11 mouse cellular contexts compared by ENCODE assay signal in genomic region chr14:120804183-120804848, GRCm38 (mm10).
DNase-seq lines count a peak whose midpoint lies in the region; ATAC-seq lines count a peak whose summit lies in the region.
"Had no signal": no experiment of that assay in that cellular context is flagged by ENCODE, and none has a peak within 500 bp of the region (broad histone marks: within the 10 kb centered on the region; RNA-seq: fewer than 3 reads in every experiment).

No protein-coding gene starts in this region.

- no peak for ATAC-seq in lung, embryonic 15.5 days (ENCODE audit: borderline replicate concordance, extremely low read depth, low FRiP score, low TSS enrichment)
- ATAC-seq in embryonic facial prominence, embryonic 13.5 days (ENCODE audit: insufficient number of reproducible peaks, insufficient read depth, low FRiP score, low TSS enrichment, low read depth) = no peak
- no peak for ATAC-seq in hindbrain, embryonic 13.5 days (ENCODE audit: low FRiP score)
- no peak for ATAC-seq in neural tube, embryonic 11.5 days (ENCODE audit: insufficient read depth, low FRiP score, low TSS enrichment)
- ATAC-seq: Patski had no signal

- WGBS in lung, embryonic 15.5 days = 29% methylated on average over 7 of the region's 7 CpGs
- WGBS in embryonic facial prominence, embryonic 13.5 days = 9% methylated on average over 7 of the region's 7 CpGs
- 10% methylated on average over 7 of the region's 7 CpGs for WGBS in hindbrain, embryonic 13.5 days
- 19% methylated on average over 6 of the region's 7 CpGs for WGBS in neural tube, embryonic 11.5 days

- H3K27ac ChIP-seq in lung, embryonic 15.5 days = peak overlapping the region; percentile 95
- H3K27ac ChIP-seq in embryonic facial prominence, embryonic 13.5 days = no peak overlapping the region
- no peak overlapping the region for H3K27ac ChIP-seq in hindbrain, embryonic 13.5 days
- H3K27ac ChIP-seq in neural tube, embryonic 11.5 days (ENCODE audit: low read depth, low read length) = no peak overlapping the region

- no peaks in the 10 kb centered on the region for H3K36me3 ChIP-seq in lung, embryonic 15.5 days
- H3K36me3 ChIP-seq in embryonic facial prominence, embryonic 13.5 days = no peaks in the 10 kb centered on the region
- no peaks in the 10 kb centered on the region for H3K36me3 ChIP-seq in hindbrain, embryonic 13.5 days
- H3K36me3 ChIP-seq in neural tube, embryonic 11.5 days (ENCODE audit: control insufficient read depth, insufficient read depth, low read length) = no peaks in the 10 kb centered on the region

- H3K9ac ChIP-seq in lung, embryonic 15.5 days = no peak overlapping the region
- H3K9ac ChIP-seq in embryonic facial prominence, embryonic 13.5 days = no peak overlapping the region
- no peak overlapping the region for H3K9ac ChIP-seq in hindbrain, embryonic 13.5 days
- H3K9ac ChIP-seq in neural tube, embryonic 11.5 days (ENCODE audit: low read length) = no peak overlapping the region

- H3K4me1 ChIP-seq in lung, embryonic 15.5 days = peaks cover 20% of the 10 kb centered on the region
- peaks cover 26% of the 10 kb centered on the region for H3K4me1 ChIP-seq in embryonic facial prominence, embryonic 13.5 days
- peaks cover 10% of the 10 kb centered on the region for H3K4me1 ChIP-seq in hindbrain, embryonic 13.5 days (replicated peaks)
- no peaks in the 10 kb centered on the region for H3K4me1 ChIP-seq in neural tube, embryonic 11.5 days (ENCODE audit: control insufficient read depth, insufficient read depth, low read length)

- no peaks in the 10 kb centered on the region for H3K9me3 ChIP-seq in lung, embryonic 15.5 days
- no peaks in the 10 kb centered on the region for H3K9me3 ChIP-seq in embryonic facial prominence, embryonic 13.5 days
- H3K9me3 ChIP-seq in hindbrain, embryonic 13.5 days = peaks cover 3% of the 10 kb centered on the region; the same call in 1 of the 2 replicates
- no peaks in the 10 kb centered on the region for H3K9me3 ChIP-seq in neural tube, embryonic 11.5 days (ENCODE audit: control insufficient read depth, low read length)

- H3K4me2 ChIP-seq in lung, embryonic 15.5 days = peak overlapping the region; percentile 17; the same call in 1 of the 2 replicates
- peak overlapping the region; percentile 43 for H3K4me2 ChIP-seq in embryonic facial prominence, embryonic 13.5 days
- H3K4me2 ChIP-seq in hindbrain, embryonic 13.5 days = peak overlapping the region; percentile 41
- peak overlapping the region; percentile 37 for H3K4me2 ChIP-seq in neural tube, embryonic 11.5 days (ENCODE audit: low read depth)

- no peak for DNase-seq in lung, postnatal 25 days (ENCODE audit: low spot score)
- no peak for DNase-seq in neural tube, embryonic 11.5 days (ENCODE audit: low spot score)
- no peak for DNase-seq in B cell, adult 2 months
- no peak for DNase-seq in T-cell, adult 2 months (ENCODE audit: low spot score)
- DNase-seq: kidney, adult 9 months; right cerebral cortex, postnatal 4 days; thymus, postnatal 4 days had no signal

- no peaks in the 10 kb centered on the region for H3K27me3 ChIP-seq in lung, embryonic 15.5 days
- H3K27me3 ChIP-seq in embryonic facial prominence, embryonic 13.5 days = 0 out of 2 replicates have a peak, but pooled peaks cover 6% of the 10 kb centered on the region
- H3K27me3 ChIP-seq in hindbrain, embryonic 13.5 days = 0 out of 2 replicates have a peak, but pooled peaks cover 6% of the 10 kb centered on the region
- no peaks in the 10 kb centered on the region for H3K27me3 ChIP-seq in neural tube, embryonic 11.5 days (ENCODE audit: control insufficient read depth, insufficient read depth, low read length)

- H3K4me3 ChIP-seq in lung, embryonic 15.5 days = no peak overlapping the region
- peak overlapping the region; percentile 9; the same call in 1 of the 2 replicates for H3K4me3 ChIP-seq in embryonic facial prominence, embryonic 13.5 days
- no peak overlapping the region for H3K4me3 ChIP-seq in hindbrain, embryonic 13.5 days
- no peak overlapping the region for H3K4me3 ChIP-seq in neural tube, embryonic 11.5 days (ENCODE audit: low read depth, low read length)
